Mouse (Mus musculus): ENCODE data around the gene Rapgef6.

Gene Rapgef6

GRCm38 (mm10) chr11:54739012-54739750, 216.5 kb downstream of the Rapgef6 start:
- DNase-seq: no peak

- no peak for DNase-seq
Measured at GRCm38 (mm10) chr11:54741330-54741729, 218.7 kb downstream of the Rapgef6 start.

GRCm38 (mm10) chr11:54744231-54744630, 221.6 kb downstream of the Rapgef6 start:
- DNase-seq: no peak

All from B cell, adult 2 months (primary cell).